Mouse (Mus musculus) MEL (cell line): ENCODE data around the gene Padi1. TPM values are rescaled to one million over a fixed set of nuclear protein-coding genes. Genes with fewer than 3 reads are reported as not detected.

ENCODE experiments used
- DNase-seq: peaks from one replicate; pipeline ENCODE4 v3.0.0; 2011; ENCODE audit warnings: low read depth, low spot score
- H3K27ac ChIP-seq: 2 replicates; pipeline ENCODE4 v1.5.1; 2012; ENCODE audit warnings: low read depth, mild to moderate bottlenecking, control low read depth, low read length, moderate library complexity; ENCODE audit not compliant: control insufficient read depth
- H3K27me3 ChIP-seq, 2 experiments: fragments of 150-350 bp in 1 of 2; sonication (generic) in 1 of 2; 2 replicates each; pipeline ENCODE4 v1.6.1; 2012; ENCODE audit warnings: low read length in 2 of 2, mild to moderate bottlenecking in 2 of 2, improper control_type of control experiment in 1 of 2, moderate library complexity in 1 of 2; ENCODE audit not compliant: insufficient read depth in 2 of 2, control insufficient read depth in 1 of 2
- H3K36me3 ChIP-seq, 2 experiments: 2 replicates each; pipeline ENCODE4 v1.6.1; 2012 to 2014; ENCODE audit warnings: low read length in 2 of 2, improper control_type of control experiment in 1 of 2, inconsistent platforms in 1 of 2, mild to moderate bottlenecking in 1 of 2; ENCODE audit not compliant: insufficient read depth in 2 of 2, control insufficient read depth in 1 of 2
- H3K4me1 ChIP-seq, 2 experiments: fragments of 150-350 bp in 1 of 2; sonication (generic) in 1 of 2; 2 replicates each; pipeline ENCODE4 v1.6.1; 2012; ENCODE audit warnings: low read length in 2 of 2, improper control_type of control experiment in 1 of 2, mild to moderate bottlenecking in 1 of 2; ENCODE audit not compliant: insufficient read depth in 2 of 2, control insufficient read depth in 1 of 2
- H3K4me3 ChIP-seq, 2 experiments: fragments of 150-350 bp in 1 of 2; sonication (generic) in 1 of 2; 2 replicates each; pipeline ENCODE4 v1.5.1; 2012; ENCODE audit warnings: low read depth in 2 of 2, low read length in 2 of 2, mild to moderate bottlenecking in 2 of 2, moderate library complexity in 2 of 2, control low read depth in 1 of 2, improper control_type of control experiment in 1 of 2; ENCODE audit not compliant: control insufficient read depth in 1 of 2, insufficient read depth in 1 of 2
- H3K79me2 ChIP-seq: 2 replicates; pipeline ENCODE4 v1.6.1; 2012; ENCODE audit warnings: mild to moderate bottlenecking, low read length, moderate library complexity; ENCODE audit not compliant: control insufficient read depth, poor library complexity, insufficient read depth
- H3K9ac ChIP-seq: 2 replicates; pipeline ENCODE4 v1.6.1; 2012; ENCODE audit warnings: low read depth, mild to moderate bottlenecking, control low read depth, low read length, moderate library complexity; ENCODE audit not compliant: control insufficient read depth, poor library complexity, severe bottlenecking
- H3K9me3 ChIP-seq: fragments of 150-350 bp; sonication (generic); replicated peaks from 2 replicates; pipeline ENCODE4 v1.6.1; 2012; ENCODE audit warnings: mild to moderate bottlenecking, low read length, improper control_type of control experiment, moderate library complexity; ENCODE audit not compliant: insufficient read depth
- CHD2 ChIP-seq: IDR thresholded peaks from 2 replicates; pipeline ENCODE4 v1.6.1; 2011; ENCODE audit warnings: low read length, improper control_type of control experiment
- CTCF ChIP-seq, 3 experiments: IDR thresholded peaks in 2 of 3; conservative IDR thresholded peaks in 1 of 3; 2 replicates each; pipeline ENCODE4 v1.5.1; 2011 to 2012; ENCODE audit warnings: low read length in 3 of 3, low read depth in 2 of 3, mild to moderate bottlenecking in 2 of 3, improper control_type of control experiment in 1 of 3, inconsistent platforms in 1 of 3, mixed read lengths in 1 of 3, moderate library complexity in 1 of 3; ENCODE audit not compliant: control insufficient read depth in 1 of 3, insufficient read depth in 1 of 3, poor library complexity in 1 of 3, severe bottlenecking in 1 of 3
- E2F4 ChIP-seq: IDR thresholded peaks from 2 replicates; pipeline ENCODE4 v1.6.1; 2011; ENCODE audit warnings: low read depth, low read length, improper control_type of control experiment, borderline replicate concordance
- EP300 ChIP-seq, 2 experiments: IDR thresholded peaks; 2 replicates each; pipeline ENCODE4 v1.6.1; 2011; ENCODE audit warnings: improper control_type of control experiment in 2 of 2, low read length in 2 of 2, low read depth in 1 of 2, mild to moderate bottlenecking in 1 of 2
- GABPA ChIP-seq: IDR thresholded peaks from 2 replicates; pipeline ENCODE4 v1.6.1; 2012; ENCODE audit warnings: low read depth, mild to moderate bottlenecking, inconsistent platforms, low read length, improper control_type of control experiment, moderate library complexity
- GATA1 ChIP-seq: IDR thresholded peaks from 2 replicates; pipeline ENCODE4 v1.6.1; 2011; ENCODE audit warnings: low read depth, low read length, improper control_type of control experiment
- JUND ChIP-seq: IDR thresholded peaks from 2 replicates; pipeline ENCODE4 v1.6.1; 2011; ENCODE audit warnings: low read depth, mild to moderate bottlenecking, improper control_type of control experiment, low read length
- MEF2A ChIP-seq: IDR thresholded peaks from 2 replicates; pipeline ENCODE4 v1.6.1; 2014; ENCODE audit warnings: low read depth, mild to moderate bottlenecking, inconsistent platforms, low read length, improper control_type of control experiment; ENCODE audit not compliant: poor library complexity, insufficient replicate concordance, severe bottlenecking; ENCODE audit errors: extremely low read depth
- MXI1 ChIP-seq: IDR thresholded peaks from 2 replicates; pipeline ENCODE4 v1.6.1; 2011; ENCODE audit warnings: mild to moderate bottlenecking, low read depth, low read length, improper control_type of control experiment
- MYB ChIP-seq: IDR thresholded peaks from 2 replicates; pipeline ENCODE4 v1.6.1; 2011; ENCODE audit warnings: mild to moderate bottlenecking, low read depth, low read length, improper control_type of control experiment
- NRF1 ChIP-seq: IDR thresholded peaks from 2 replicates; pipeline ENCODE4 v1.6.1; 2014; ENCODE audit warnings: low read depth, mild to moderate bottlenecking, inconsistent platforms, low read length, improper control_type of control experiment, moderate library complexity; ENCODE audit not compliant: poor library complexity, insufficient read depth, severe bottlenecking
- POLR2AphosphoS2 ChIP-seq: IDR thresholded peaks from 2 replicates; pipeline ENCODE4 v1.6.1; 2011; ENCODE audit warnings: low read length, improper control_type of control experiment
- RAD21 ChIP-seq: IDR thresholded peaks from 2 replicates; pipeline ENCODE4 v1.6.1; 2011; ENCODE audit warnings: mild to moderate bottlenecking, low read depth, low read length, improper control_type of control experiment
- RCOR1 ChIP-seq: IDR thresholded peaks from 2 replicates; pipeline ENCODE4 v1.6.1; 2012; ENCODE audit warnings: low read depth, mild to moderate bottlenecking, inconsistent platforms, low read length, improper control_type of control experiment
- SIN3A ChIP-seq: IDR thresholded peaks from 2 replicates; pipeline ENCODE4 v1.6.1; 2012; ENCODE audit warnings: low read length, improper control_type of control experiment, inconsistent platforms
- TBP ChIP-seq: IDR thresholded peaks from 2 replicates; pipeline ENCODE4 v1.8.0; 2011; ENCODE audit warnings: low read depth, low read length, improper control_type of control experiment
- TCF12 ChIP-seq: IDR thresholded peaks from 2 replicates; pipeline ENCODE4 v1.6.1; 2014; ENCODE audit warnings: low read depth, mild to moderate bottlenecking, inconsistent platforms, low read length, improper control_type of control experiment, moderate library complexity
- UBTF ChIP-seq: IDR thresholded peaks from 2 replicates; pipeline ENCODE4 v1.6.1; 2012; ENCODE audit warnings: low read depth, mild to moderate bottlenecking, inconsistent platforms, low read length, improper control_type of control experiment, moderate library complexity, borderline replicate concordance; ENCODE audit not compliant: insufficient read depth
- USF2 ChIP-seq, 2 experiments: IDR thresholded peaks; 2 replicates each; pipeline ENCODE4 v1.6.1; 2011 to 2012; ENCODE audit warnings: improper control_type of control experiment in 2 of 2, low read length in 2 of 2, borderline replicate concordance in 1 of 2, inconsistent platforms in 1 of 2, low read depth in 1 of 2, mild to moderate bottlenecking in 1 of 2; ENCODE audit not compliant: insufficient read depth in 1 of 2
- ZNF384 ChIP-seq: IDR thresholded peaks from 2 replicates; pipeline ENCODE4 v1.6.1; 2012; ENCODE audit warnings: low read depth, mild to moderate bottlenecking, inconsistent platforms, low read length, improper control_type of control experiment
- polyA plus RNA-seq, 2 experiments: library from polyadenylated mRNA; stranded (reverse) in 1 of 2; unstranded in 1 of 2; fragments of >175 nt in 1 of 2; fragments of >200 nt in 1 of 2; gene quantifications; 2 replicates each; pipeline versions ENCODE4 v1.2.1 to v1.2.4; 2012; ENCODE audit warnings: low replicate concordance in 2 of 2, low read depth in 1 of 2; ENCODE audit not compliant: insufficient read length in 2 of 2, insufficient read depth in 1 of 2, missing spikeins in 1 of 2
- total RNA-seq: library from RNA; depleted of rRNA; stranded (reverse); fragments of 300-350 nt; gene quantifications from 2 replicates; pipeline ENCODE4 v1.2.3, GENCODE M21; 2012

Padi1 gene
- total and polyA plus RNA-seq, 3 experiments, result 0.31 to 0.40 TPM; not detected in 1

- H3K4me1 ChIP-seq, result peaks cover 4 to 53% of the 10 kb centered on the region in 2 experiments
- no peaks in the 10 kb centered on the region for H3K79me2 ChIP-seq
- H3K9ac ChIP-seq, result no peak overlapping the region
- no peaks in the 10 kb centered on the region for H3K27me3 ChIP-seq
- no peaks in the 10 kb centered on the region for H3K9me3 ChIP-seq
- H3K36me3 ChIP-seq, result peaks cover 0 to 17% of the 10 kb centered on the region in 2 experiments; a peak in 2 of 4 replicates
- no peak for TF ChIP-seq USF2 (IDR thresholded peaks at IDR 0.05; ENCODE audit: borderline replicate concordance in 1 of 2, insufficient read depth in 1 of 2, low read depth in 1 of 2, low read length in 2 of 2)
- TF ChIP-seq UBTF, result no peak
- no peak overlapping the region for H3K4me3 ChIP-seq
- DNase-seq, result no peak
- no peak overlapping the region for H3K27ac ChIP-seq
Measured at GRCm38 (mm10) chr4:140857813-140858212, 12.2 kb upstream of the Padi1 start.

GRCm38 (mm10) chr4:140857041-140857440, 11.5 kb upstream of the Padi1 start:
- Histone ChIP-seq H3K9ac (no peak overlapping the region), H3K9me3 (no peaks in the 10 kb centered on the region), H3K4me3 (no peak overlapping the region), H3K27ac (no peak overlapping the region), H3K27me3 (no peaks in the 10 kb centered on the region), H3K4me1 (peaks cover 4 to 48% of the 10 kb centered on the region in 2 experiments), H3K79me2 (no peaks in the 10 kb centered on the region), H3K36me3 (peaks cover 0 to 14% of the 10 kb centered on the region in 2 experiments; a peak in 2 of 4 replicates)
- no peak for DNase-seq
- TF ChIP-seq TCF12, result no peak
- no peak for TF ChIP-seq RAD21
- no peak for TF ChIP-seq E2F4
- no peak for TF ChIP-seq CHD2
- no peak for TF ChIP-seq UBTF
- TF ChIP-seq JUND, result no peak
- no peak for TF ChIP-seq CTCF (IDR thresholded peaks at IDR 0.05 in 2 of 3, conservative IDR thresholded peaks at IDR 0.05 in 1 of 3; ENCODE audit: control insufficient read depth in 1 of 3, insufficient read depth in 1 of 3, low read depth in 2 of 3, low read length in 3 of 3, poor library complexity in 1 of 3, severe bottlenecking in 1 of 3)
- no peak for TF ChIP-seq RCOR1
- no peak for TF ChIP-seq EP300 (IDR thresholded peaks at IDR 0.05; ENCODE audit: low read depth in 1 of 2, low read length in 2 of 2)
- no peak for TF ChIP-seq SIN3A
- no peak for TF ChIP-seq GABPA
- TF ChIP-seq TBP, result no peak
- TF ChIP-seq POLR2AphosphoS2, result no peak
- no peak for TF ChIP-seq NRF1
- no peak for TF ChIP-seq GATA1
- no peak for TF ChIP-seq MEF2A
- TF ChIP-seq MXI1, result no peak
- TF ChIP-seq ZNF384, result no peak
- TF ChIP-seq MYB, result no peak
